Mouse (Mus musculus) G1E (cell line): ENCODE data around the gene Wdr95. TPM values are rescaled to one million over a fixed set of nuclear protein-coding genes. Genes with fewer than 3 reads are reported as not detected.

Experiments used
- ATAC-seq: 2 replicates; pipeline ENCODE4 v1.8.0; 2016; ENCODE audit warnings: mild to moderate bottlenecking; ENCODE audit not compliant: insufficient number of reproducible peaks, poor library complexity, low FRiP score, severe bottlenecking; ENCODE audit errors: extremely low read depth
- DNase-seq: peaks from one replicate; pipeline ENCODE4 v3.0.0; 2012; ENCODE audit warnings: low spot score
- H3K27me3 ChIP-seq: 2 replicates; pipeline ENCODE4 v1.6.1; 2012; ENCODE audit warnings: mild to moderate bottlenecking, low read length, inconsistent platforms; ENCODE audit not compliant: insufficient read depth
- H3K36me3 ChIP-seq: replicated peaks from 2 replicates; pipeline ENCODE3; 2012; ENCODE audit warnings: mild to moderate bottlenecking, inconsistent platforms
- H3K4me1 ChIP-seq: 2 replicates; pipeline ENCODE4 v1.6.1; 2012; ENCODE audit warnings: low read depth, low read length, inconsistent platforms, mixed read lengths; ENCODE audit not compliant: insufficient read depth
- H3K4me3 ChIP-seq: 2 replicates; pipeline ENCODE4 v1.5.1; 2012; ENCODE audit warnings: low read depth, mild to moderate bottlenecking, inconsistent platforms, low read length, moderate library complexity, mixed read lengths
- H3K9me3 ChIP-seq: replicated peaks from 2 replicates; pipeline ENCODE4 v1.6.1; 2012; ENCODE audit warnings: inconsistent platforms
- CTCF ChIP-seq: IDR thresholded peaks from 2 replicates; pipeline ENCODE4 v1.5.1; 2012; ENCODE audit warnings: low read depth, low read length, inconsistent platforms, mixed read lengths
- GATA1 ChIP-seq: IDR thresholded peaks from 2 replicates; pipeline ENCODE4 v1.6.1; 2012; ENCODE audit warnings: borderline replicate concordance, low read length, inconsistent platforms, mixed read lengths
- GATA2 ChIP-seq: IDR thresholded peaks from 2 replicates; pipeline ENCODE4 v1.6.1; 2012; ENCODE audit warnings: low read depth, low read length, inconsistent platforms, borderline replicate concordance
- POLR2AphosphoS5 ChIP-seq: IDR thresholded peaks from 2 replicates; pipeline ENCODE4 v1.6.1; 2012; ENCODE audit warnings: low read depth, low read length, inconsistent platforms; ENCODE audit not compliant: insufficient replicate concordance
- TAL1 ChIP-seq: conservative IDR thresholded peaks from 2 replicates; pipeline ENCODE4 v1.6.1; 2012; ENCODE audit warnings: low read depth, low read length, inconsistent platforms, mixed read lengths
- polyA plus RNA-seq: library from polyadenylated mRNA; stranded (reverse); fragments of >175 nt; gene quantifications from 2 replicates; pipeline ENCODE4 v1.2.3, GENCODE M21; 2012
- total RNA-seq, 2 experiments: library from RNA; stranded (forward) in 1 of 2; stranded (reverse) in 1 of 2; fragments of 200-1000 nt in 1 of 2; fragments of >200 nt in 1 of 2; fragmentation: Nextera tagmentation in 1 of 2; gene quantifications; 2 replicates each; pipeline ENCODE4 v1.2.3; 2014 to 2017

Wdr95 gene
- total and polyA plus RNA-seq, 3 experiments: not detected

DNA sequence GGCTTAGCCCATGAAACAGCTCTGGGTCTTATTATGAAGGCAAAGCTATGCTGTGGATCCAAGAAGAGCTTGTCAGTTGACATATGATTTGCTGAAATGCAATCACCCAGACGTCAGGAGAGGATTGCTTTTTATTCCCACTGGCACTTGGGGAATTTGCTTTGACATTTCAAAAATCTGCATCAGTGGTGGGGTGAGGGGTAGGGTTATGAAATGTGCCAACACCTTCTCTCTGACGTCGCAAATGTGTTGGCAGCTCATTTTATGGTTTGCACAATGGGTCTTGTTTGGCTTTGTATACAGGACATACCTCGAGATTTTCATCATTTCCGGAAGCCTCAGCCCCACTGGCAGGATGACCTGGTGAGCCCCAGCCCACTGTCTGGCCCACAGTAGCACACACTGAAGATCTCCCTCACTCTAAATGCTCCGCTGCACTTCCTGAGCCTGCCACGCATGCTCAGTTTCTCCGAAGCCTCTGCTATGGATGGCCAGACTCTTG is 55.7 kb downstream of the Wdr95 start:
- TF ChIP-seq POLR2AphosphoS5 (no peak), GATA1 (no peak), GATA2 (no peak), TAL1 (no peak), CTCF (no peak)
- no peaks in the 10 kb centered on the region for H3K9me3 ChIP-seq
- no peak for DNase-seq
- no peak overlapping the region for H3K4me3 ChIP-seq
- no peak for ATAC-seq
- no peaks in the 10 kb centered on the region for H3K4me1 ChIP-seq
- no peaks in the 10 kb centered on the region for H3K27me3 ChIP-seq
- H3K36me3 ChIP-seq: no peaks in the 10 kb centered on the region

DNA sequence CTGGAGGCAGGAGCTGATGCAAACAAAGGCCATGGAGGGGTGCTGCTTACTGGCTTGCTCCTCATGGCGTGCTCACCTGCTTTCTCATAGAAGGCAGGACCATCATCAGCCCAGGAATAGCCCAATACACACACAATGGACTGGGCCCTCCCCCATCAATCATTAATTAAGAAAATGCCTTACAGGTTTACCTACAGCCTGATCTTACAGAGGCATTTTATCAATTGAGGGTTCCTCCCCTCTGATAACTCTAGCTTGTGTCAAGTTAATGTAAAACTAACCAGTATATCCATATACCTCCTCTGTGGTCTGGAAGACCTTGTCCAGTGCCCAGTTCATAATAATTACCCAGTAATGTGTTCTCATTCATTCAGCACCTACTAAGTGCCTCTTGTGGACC is 56.8 kb downstream of the Wdr95 start:
- Histone ChIP-seq H3K4me1 (no peaks in the 10 kb centered on the region; the same call in 1 of the 2 replicates), H3K9me3 (no peaks in the 10 kb centered on the region; the same call in 1 of the 2 replicates), H3K4me3 (no peak overlapping the region), H3K27me3 (no peaks in the 10 kb centered on the region), H3K36me3 (no peaks in the 10 kb centered on the region)
- TF ChIP-seq GATA1 (no peak), GATA2 (no peak), TAL1 (no peak), POLR2AphosphoS5 (no peak), CTCF (no peak)
- DNase-seq: no peak
- no peak for ATAC-seq

DNA sequence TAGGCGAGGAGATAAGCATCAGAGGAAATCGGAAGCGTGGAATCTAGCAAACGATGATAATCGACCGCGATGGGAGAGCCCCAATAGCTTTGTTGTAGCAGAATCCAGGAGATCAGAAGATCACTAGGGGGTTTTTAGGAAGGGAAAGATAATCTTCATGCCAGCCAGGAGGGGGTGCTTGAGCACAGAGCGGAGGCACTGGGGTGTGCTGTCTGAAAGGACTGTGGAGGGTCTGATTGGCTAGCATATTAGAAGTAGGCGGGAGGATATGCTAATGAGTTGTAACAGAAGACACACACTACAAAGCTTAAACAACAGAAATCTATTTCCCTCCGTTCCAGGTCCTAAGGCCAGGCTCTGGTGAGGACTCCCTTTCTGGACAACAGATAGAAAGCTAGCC is 57.4 kb downstream of the Wdr95 start:
- DNase-seq (no peak), ATAC-seq (no peak)
- Histone ChIP-seq H3K36me3 (no peaks in the 10 kb centered on the region), H3K27me3 (no peaks in the 10 kb centered on the region), H3K9me3 (no peaks in the 10 kb centered on the region; the same call in 1 of the 2 replicates), H3K4me1 (no peaks in the 10 kb centered on the region; the same call in 1 of the 2 replicates), H3K4me3 (no peak overlapping the region)
- TF ChIP-seq GATA1 (no peak), POLR2AphosphoS5 (no peak), CTCF (no peak), GATA2 (no peak), TAL1 (no peak)

DNA sequence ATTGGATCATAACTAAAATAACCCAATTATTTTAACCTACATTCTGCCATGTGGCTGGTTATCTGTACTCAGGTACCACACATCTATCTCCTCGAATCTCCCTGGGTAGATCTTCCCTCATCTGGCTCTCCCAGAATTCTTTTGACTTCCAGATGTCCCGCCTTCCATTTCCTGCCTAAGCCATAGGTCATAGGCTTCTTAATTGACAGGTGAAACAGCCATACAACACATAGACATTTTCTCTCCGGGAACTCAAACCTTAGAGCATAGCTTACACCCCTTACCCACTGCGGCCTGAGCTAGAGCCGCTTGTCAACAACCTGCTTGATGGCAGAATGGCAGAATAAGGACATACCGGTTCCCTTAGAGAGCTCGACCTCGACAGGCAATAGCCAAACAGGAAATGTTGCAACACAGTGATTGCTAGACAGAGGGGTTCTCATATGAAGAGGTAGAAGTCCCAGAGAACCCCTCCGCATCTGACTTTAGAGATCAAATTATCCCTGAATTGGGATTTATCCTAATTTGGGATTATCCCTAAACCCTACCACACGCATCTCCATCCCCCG is 58.9 kb downstream of the Wdr95 start:
- no peaks in the 10 kb centered on the region; the same call in 1 of the 2 replicates for H3K9me3 ChIP-seq
- ATAC-seq: no peak

DNA sequence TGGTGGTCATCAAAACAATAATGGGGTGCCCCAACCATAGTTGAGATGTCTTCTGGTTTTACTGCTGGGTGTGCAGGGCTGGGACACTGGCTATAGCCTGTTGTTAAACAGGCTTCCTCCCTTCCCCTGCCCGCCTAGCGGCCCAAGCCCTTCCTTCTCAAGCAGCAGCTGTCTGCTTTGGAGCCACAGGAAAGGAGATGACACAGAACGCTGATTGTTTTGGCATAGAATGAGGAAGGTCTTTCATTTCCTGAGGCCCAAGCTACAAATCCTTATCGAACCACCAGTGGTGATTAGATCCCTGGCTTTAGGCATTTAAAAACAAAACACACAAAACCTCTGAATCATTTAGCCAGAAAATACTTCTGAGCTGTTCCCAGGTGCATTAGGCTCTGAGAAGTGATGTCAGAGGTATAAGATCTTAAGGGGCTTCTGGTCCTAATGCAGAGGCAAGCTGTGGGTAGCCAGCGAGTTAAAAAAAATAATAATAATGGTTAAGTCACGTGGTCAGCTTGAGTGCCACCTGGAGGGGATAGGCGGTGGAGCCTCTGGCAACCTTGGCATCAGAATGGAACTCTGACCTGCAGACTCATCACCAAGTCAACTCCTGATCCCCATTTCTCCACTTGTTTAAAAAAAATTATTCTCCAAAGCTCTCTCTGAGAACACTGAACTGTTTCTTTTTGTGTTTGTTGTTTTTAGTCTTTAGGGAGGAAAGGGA is 60.5 kb downstream of the Wdr95 start:
- ATAC-seq (no peak), DNase-seq (no peak)

More for the DNA sequence above, 58.9 kb downstream of the Wdr95 start:
- no peaks in the 10 kb centered on the region for H3K27me3 ChIP-seq
- TF ChIP-seq GATA1 (no peak), TAL1 (no peak), CTCF (no peak), POLR2AphosphoS5 (no peak), GATA2 (no peak)
- DNase-seq: no peak
- no peaks in the 10 kb centered on the region; the same call in 1 of the 2 replicates for H3K4me1 ChIP-seq
- no peaks in the 10 kb centered on the region for H3K36me3 ChIP-seq
- H3K4me3 ChIP-seq: no peak overlapping the region

DNA sequence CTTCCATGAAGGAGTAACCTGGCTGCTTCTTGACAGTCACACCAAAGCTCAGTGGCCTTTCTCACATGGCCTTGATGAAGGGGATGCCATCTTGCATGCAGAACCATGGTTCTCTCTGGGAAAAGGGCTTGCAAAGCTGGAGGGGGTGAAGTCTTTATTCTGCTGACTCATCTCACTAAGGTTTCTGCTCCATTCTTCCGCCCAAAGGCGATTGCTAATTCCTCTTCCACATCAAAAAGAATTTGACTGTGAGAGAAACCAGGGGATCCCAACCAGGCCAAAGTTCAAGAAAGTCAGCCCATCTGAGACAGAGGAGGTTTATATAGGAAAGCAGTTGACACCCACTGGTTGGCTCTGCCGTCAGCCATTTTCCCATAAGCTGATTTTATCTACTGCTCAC is 61.5 kb downstream of the Wdr95 start:
- no peak for ATAC-seq
- TF ChIP-seq CTCF (no peak), POLR2AphosphoS5 (no peak), TAL1 (no peak), GATA1 (no peak), GATA2 (no peak)
- no peak overlapping the region for H3K4me3 ChIP-seq
- no peak for DNase-seq
- H3K36me3 ChIP-seq: no peaks in the 10 kb centered on the region
- H3K27me3 ChIP-seq: no peaks in the 10 kb centered on the region
- no peaks in the 10 kb centered on the region; the same call in 1 of the 2 replicates for H3K4me1 ChIP-seq
- peaks cover 8% of the 10 kb centered on the region for H3K9me3 ChIP-seq

More for the DNA sequence above, 60.5 kb downstream of the Wdr95 start:
- Histone ChIP-seq H3K27me3 (no peaks in the 10 kb centered on the region), H3K9me3 (peaks cover 8% of the 10 kb centered on the region), H3K4me1 (no peaks in the 10 kb centered on the region; the same call in 1 of the 2 replicates), H3K36me3 (no peaks in the 10 kb centered on the region), H3K4me3 (no peak overlapping the region)
- no peak for TF ChIP-seq TAL1
- TF ChIP-seq GATA2: no peak
- TF ChIP-seq POLR2AphosphoS5: no peak
- no peak for TF ChIP-seq CTCF
- TF ChIP-seq GATA1: no peak

DNA sequence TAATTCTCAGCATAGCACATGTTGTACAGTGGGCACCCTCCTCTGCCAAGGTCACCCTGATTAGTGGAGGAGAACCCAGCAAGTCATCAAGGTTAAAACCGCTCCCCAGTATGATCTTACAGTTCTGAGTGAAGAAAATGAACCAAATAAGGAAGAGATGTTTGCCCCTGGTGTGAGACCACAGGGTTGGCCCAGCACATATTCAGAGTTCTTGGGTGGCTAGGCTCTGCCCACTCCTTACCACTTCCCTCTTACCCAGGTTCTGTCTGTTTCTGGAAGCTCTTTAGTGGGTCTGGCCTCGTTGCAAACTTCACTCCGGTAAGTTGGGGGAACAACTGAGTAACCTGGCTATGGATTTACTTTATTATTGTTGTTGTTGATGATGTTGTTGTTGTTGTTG is 65.7 kb downstream of the Wdr95 start:
- H3K36me3 ChIP-seq: no peaks in the 10 kb centered on the region
- DNase-seq (no peak), ATAC-seq (no peak)
- H3K4me3 ChIP-seq: no peak overlapping the region
- H3K4me1 ChIP-seq: no peaks in the 10 kb centered on the region; the same call in 1 of the 2 replicates
- peaks cover 8% of the 10 kb centered on the region for H3K9me3 ChIP-seq
- TF ChIP-seq POLR2AphosphoS5: no peak
- H3K27me3 ChIP-seq: peaks cover 2% of the 10 kb centered on the region; the same call in 1 of the 2 replicates
